Mouse (Mus musculus) forelimb bud, embryonic 11.5 days (tissue): ENCODE data around the gene AI464131.
A peak's percentile ranks its signal among the peaks of the same experiment; 100 is the strongest.

Experiments
- DNase-seq: peaks from one replicate; pipeline ENCODE4 v3.0.0-alpha.2; 2012; ENCODE audit warnings: low read depth, low spot score

Gene AI464131

GRCm38 (mm10) chr4:41505131-41505551 is 2.3 kb upstream of the AI464131 start:
- no peak for DNase-seq

- DNase-seq: no peak
Observed at GRCm38 (mm10) chr4:41504325-41504724, 1.4 kb upstream of the AI464131 start.

- DNase-seq: no peak
Observed at GRCm38 (mm10) chr4:41502171-41502940, 520 bp downstream of the AI464131 start.

- DNase-seq: no peak
Observed at GRCm38 (mm10) chr4:41500787-41501186, 2.1 kb downstream of the AI464131 start.

GRCm38 (mm10) chr4:41499619-41500018 is 3.3 kb downstream of the AI464131 start:
- DNase-seq: no peak

- DNase-seq: no peak
Observed at GRCm38 (mm10) chr4:41498921-41499391, 3.9 kb downstream of the AI464131 start.

GRCm38 (mm10) chr4:41497995-41498845 is 4.7 kb downstream of the AI464131 start:
- DNase-seq: no peak

- DNase-seq: no peak
Observed at GRCm38 (mm10) chr4:41497579-41497978, 5.3 kb downstream of the AI464131 start.

- DNase-seq: no peak
Observed at GRCm38 (mm10) chr4:41497046-41497445, 5.8 kb downstream of the AI464131 start.

- no peak for DNase-seq
Observed at GRCm38 (mm10) chr4:41495850-41496249, 7.0 kb downstream of the AI464131 start.

GRCm38 (mm10) chr4:41495076-41495475 is 7.8 kb downstream of the AI464131 start:
- no peak for DNase-seq

GRCm38 (mm10) chr4:41494378-41494777 is 8.5 kb downstream of the AI464131 start:
- DNase-seq: no peak

- no peak for DNase-seq
Observed at GRCm38 (mm10) chr4:41493464-41494116, 9.3 kb downstream of the AI464131 start.

GRCm38 (mm10) chr4:41492951-41493350 is 9.9 kb downstream of the AI464131 start:
- DNase-seq: no peak

- DNase-seq: peak; percentile 81
Observed at GRCm38 (mm10) chr4:41481601-41482017, 21.3 kb downstream of the AI464131 start.

GRCm38 (mm10) chr4:41480254-41480653 is 22.6 kb downstream of the AI464131 start:
- no peak for DNase-seq

GRCm38 (mm10) chr4:41479456-41479804 is 23.4 kb downstream of the AI464131 start:
- DNase-seq: no peak

GRCm38 (mm10) chr4:41478751-41479455 is 24.0 kb downstream of the AI464131 start:
- no peak for DNase-seq

GRCm38 (mm10) chr4:41477648-41478160 is 25.2 kb downstream of the AI464131 start:
- DNase-seq: no peak

- DNase-seq: no peak
Observed at GRCm38 (mm10) chr4:41471384-41471689, 31.5 kb downstream of the AI464131 start.

- no peak for DNase-seq
Observed at GRCm38 (mm10) chr4:41470684-41471383, 32.0 kb downstream of the AI464131 start.
